Mouse (Mus musculus): ENCODE data around the gene Plxnd1.

DNA sequence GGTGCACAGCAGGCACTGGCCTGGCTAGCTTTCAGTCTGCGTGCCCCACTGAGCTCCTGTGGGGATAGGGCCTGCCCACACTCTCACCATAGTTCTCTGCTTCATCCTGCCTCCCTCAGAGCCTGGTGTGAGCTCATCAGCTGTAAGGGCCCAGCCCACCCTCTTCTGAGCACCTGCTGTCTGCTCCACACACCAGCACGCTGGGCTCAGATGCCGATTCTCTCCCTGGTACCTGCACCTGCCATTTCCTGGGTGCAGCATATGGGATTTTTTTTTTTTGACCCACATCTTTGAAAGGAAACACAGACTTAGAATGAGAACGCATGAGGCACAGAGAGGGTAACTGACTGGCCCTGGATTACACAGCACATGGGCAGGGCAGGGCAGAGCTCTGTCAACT, 5.2 kb downstream of the Plxnd1 start:
- TF ChIP-seq CTCF (IDR thresholded peaks at IDR 0.05; ENCODE audit: extremely low read depth, insufficient read depth, insufficient read length, insufficient replicate concordance): no peak
- no peak for TF ChIP-seq POLR2A (IDR thresholded peaks at IDR 0.05; ENCODE audit: low read depth, low read length)
